Mouse (Mus musculus) yolk sac, embryonic 10.5 days (tissue): ENCODE results near the gene Fbxo11.
A peak's percentile ranks its signal among the peaks of the same experiment; 100 is the strongest.
"Not testable (repeated sequence)": the region's sequence is repeated elsewhere in the genome, so short reads cannot be mapped to it uniquely, and the experiment has no call there.

Experiments used
- DNase-seq: peaks from one replicate; pipeline ENCODE4 v3.0.0-alpha.2; 2017; ENCODE audit warnings: low spot score

Fbxo11 gene

DNA sequence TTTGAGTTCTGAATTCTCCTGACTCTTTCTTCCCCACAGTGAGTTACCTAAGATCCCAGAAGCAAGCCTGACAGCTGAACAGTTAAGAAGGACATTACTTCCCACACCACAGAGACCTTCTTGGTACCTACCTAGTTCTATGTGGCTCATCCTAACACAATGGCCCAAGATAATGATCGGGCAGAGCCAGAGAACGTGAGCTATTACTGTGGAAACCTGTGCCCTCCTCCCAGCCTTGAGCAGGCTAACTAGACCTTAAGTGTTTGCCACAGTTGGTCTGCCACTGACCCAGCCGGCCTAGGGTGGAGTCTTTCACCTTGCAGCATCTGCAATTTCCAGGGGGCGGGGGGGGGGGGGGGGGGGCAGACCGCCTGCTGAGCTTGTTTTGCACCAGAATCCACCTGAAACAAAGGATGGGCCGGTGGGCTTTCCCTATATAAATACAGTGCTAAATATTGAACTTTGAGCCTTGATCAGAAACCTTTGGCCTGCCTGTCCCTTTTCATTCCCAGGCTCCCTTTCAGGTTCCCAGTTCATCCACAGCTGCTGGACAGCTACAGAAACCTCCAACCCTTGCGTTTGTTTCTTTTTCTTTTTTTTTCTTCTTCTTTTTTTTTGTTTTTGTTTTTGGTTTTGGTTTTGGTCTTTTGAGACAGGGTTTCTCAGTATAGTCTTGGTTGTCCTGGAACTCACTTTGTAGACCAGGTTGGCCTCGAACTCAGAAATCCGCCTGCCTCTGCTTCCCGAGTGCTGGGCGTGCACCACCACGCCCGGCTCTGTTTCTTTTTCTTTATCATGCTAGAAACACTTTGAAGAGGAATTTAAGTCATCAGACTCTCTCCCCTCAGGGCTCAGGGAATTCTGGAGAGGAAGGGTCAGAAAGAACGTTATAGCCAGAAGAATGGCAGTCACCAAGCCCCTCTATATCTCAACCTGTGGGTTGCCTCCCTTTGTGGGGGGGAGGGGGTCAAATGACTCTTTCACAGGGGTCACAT lies 101.7 kb downstream of the Fbxo11 start:
- no peak for DNase-seq

DNA sequence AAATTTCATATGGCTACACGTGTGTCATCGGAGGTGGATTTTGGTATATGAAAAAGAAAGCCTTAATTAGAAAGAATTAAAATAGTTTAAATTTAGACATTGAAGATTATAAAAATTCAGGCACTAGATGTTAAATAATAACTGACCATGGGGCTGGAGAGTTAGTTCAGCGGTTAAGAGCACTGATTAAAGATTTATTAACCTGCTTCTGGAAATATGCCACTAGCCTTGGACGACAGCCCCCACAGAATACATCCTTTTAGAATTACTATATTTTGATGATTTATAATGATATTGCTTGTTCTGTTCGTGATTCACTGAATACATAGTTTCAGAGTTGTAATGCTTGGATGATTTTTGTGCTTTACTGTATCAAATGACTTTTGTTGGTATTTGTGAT lies 105.2 kb downstream of the Fbxo11 start:
- DNase-seq, result not testable (repeated sequence)

DNA sequence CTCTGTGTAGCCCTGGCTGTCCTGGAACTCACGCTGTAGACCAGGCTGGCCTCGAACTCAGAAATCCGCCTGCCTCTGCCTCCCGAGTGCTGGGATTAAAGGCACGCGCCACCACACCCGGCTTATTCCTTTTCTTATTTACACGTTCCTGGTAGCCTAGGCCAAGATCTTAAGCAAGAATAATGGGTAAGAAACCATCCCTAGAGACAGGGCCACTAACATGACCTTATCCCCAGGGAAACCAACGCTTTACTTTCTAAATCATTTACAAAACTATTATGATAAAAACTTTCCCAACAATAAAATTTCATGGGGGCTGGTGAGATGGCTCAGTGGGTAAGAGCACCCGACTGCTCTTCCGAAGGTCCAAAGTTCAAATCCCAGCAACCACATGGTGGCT lies 105.7 kb downstream of the Fbxo11 start:
- not testable (repeated sequence) for DNase-seq

DNA sequence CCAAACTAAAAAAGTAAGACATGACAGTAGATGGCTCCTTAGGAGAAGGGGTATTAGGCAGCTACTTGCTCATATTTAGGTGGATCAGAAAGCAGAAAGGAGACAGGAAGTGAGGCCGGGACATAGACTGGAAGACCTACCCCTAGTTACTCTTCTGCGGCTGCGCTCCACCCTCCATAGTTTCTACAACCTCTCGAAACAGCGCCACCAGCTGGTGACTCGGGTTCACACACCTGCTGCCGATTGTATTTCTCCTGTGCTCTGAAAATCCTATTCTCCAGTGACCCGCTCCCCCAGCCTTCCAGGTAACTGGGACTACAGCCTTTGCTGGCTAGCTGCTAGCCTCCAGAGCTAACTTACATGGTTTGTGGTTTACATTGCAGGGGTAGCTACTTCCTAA lies 106.8 kb downstream of the Fbxo11 start:
- DNase-seq, result no peak

DNA sequence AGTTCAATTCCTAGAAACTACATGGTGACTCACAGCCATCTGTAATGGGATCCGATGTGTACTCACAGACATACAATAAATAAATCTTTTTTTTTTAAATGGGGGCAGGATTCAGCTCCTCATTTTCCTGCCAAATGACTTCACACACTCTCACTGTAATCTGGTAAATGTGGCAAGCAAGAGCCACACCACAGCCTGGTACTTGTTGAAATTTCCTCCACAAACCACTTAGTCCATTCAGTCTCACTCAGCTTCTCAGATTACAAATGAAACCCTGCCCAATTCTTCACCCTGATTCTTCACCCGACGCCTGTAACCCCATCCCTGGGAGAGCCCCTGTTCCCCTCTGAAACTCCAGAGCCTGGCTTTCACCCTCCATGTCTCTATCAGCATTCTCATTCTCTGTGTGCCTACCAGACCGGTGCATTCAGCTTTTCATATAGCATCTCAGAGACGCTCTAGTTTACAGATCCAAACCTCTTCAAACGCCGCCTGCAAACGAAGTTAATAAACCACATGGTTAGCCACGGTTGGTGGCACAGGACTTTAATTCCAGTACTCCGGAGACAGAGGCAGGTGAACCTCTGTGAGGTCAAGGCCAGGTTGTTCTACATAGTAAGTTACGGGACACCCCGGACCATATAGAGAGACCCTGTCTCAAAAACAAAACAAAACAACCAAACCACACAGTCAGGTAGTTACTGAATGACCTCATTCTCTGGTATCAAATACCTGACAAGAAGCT lies 107.8 kb downstream of the Fbxo11 start:
- no peak for DNase-seq

DNA sequence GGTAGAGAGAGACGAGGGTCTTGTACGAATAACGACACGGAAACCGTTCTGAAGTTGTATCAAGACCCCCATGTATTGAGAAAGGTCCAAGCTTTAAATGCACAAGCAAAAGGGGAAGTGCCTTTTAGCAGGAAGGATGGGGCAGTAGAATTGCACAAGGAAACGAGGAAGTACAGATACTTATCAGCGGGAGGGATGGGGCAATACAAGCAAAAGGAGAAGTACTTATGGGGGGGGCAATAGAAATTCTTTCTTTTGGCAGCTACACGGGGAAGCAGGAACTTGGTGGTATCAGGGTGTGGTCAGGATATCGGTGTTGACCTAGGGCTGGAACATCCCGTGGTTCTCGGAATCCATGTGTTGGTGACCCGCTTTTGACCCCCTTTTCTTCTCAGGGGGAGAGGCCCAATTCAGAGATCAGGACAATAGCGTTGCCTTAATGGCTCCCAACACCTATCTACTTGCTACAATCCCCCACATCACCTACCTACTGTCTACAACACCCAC lies 110.4 kb downstream of the Fbxo11 start:
- DNase-seq, result not testable (repeated sequence)

DNA sequence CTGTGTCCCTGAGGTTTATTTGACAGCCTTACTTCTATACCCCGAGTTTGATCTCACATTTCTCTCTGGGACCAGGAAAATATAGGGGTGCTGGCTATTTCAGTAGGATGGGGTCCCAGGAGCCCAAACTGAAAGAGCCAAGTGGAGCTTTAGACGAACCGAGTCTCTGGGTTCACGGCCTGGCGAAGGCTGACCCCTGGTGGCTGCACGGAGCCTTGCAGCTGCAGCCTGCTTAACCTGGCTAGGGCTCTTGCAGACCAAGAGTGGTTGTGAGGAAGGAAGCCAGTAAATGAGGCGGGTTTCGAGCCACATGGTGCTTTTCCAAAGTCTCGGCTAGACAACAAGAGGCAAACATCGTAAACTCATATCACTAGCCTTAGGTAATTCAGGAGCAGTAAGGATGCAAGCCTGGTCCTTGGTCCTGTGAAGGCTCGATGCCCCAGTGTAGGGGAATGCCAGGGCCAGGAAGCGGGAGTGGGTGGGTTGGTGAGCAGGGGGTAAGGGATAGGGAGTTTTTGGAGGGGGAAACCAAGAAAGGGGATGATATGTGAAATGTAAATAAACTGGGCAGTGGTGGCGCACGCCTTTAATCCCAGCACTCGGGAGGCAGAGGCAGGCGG lies 116.0 kb downstream of the Fbxo11 start:
- DNase-seq, result peak; percentile 60
